Mouse (Mus musculus): ENCODE data around the gene Glcci1.

GRCm38 (mm10) chr6:8524717-8525116 lies 15.3 kb downstream of the Glcci1 start:
- no peak for TF ChIP-seq ZNF384 (IDR thresholded peaks at IDR 0.05; ENCODE audit: low read depth, low read length)
- no peak for TF ChIP-seq HCFC1 (IDR thresholded peaks at IDR 0.05; ENCODE audit: borderline replicate concordance, insufficient read depth, low read length)
- TF ChIP-seq ZC3H11A (IDR thresholded peaks at IDR 0.05; ENCODE audit: borderline replicate concordance, low read depth, low read length): no peak
- TF ChIP-seq MAFK (IDR thresholded peaks at IDR 0.05; ENCODE audit: insufficient read depth, low read depth, low read length): no peak
